Mouse (Mus musculus) cortical plate, adult 2 months (tissue): ENCODE data around the gene Sec24b.

Source experiments
- CTCF ChIP-seq: fragments of 200-500 bp; IDR thresholded peaks from 2 replicates; pipeline ENCODE4 v1.5.1; 2011; ENCODE audit warnings: mild to moderate bottlenecking, control low read depth, low read length; ENCODE audit not compliant: insufficient read depth; ENCODE audit errors: extremely low read depth
- POLR2A ChIP-seq: fragments of 200-500 bp; IDR thresholded peaks from 2 replicates; pipeline ENCODE4 v1.6.1; 2011; ENCODE audit warnings: mild to moderate bottlenecking, low read length, control low read depth; ENCODE audit not compliant: insufficient read depth; ENCODE audit errors: extremely low read depth

- TF ChIP-seq CTCF (no peak), POLR2A (no peak)
Observed at GRCm38 (mm10) chr3:130075746-130076145, 14.4 kb upstream of the Sec24b start.
